Mouse (Mus musculus) forebrain, embryonic 13.5 days (tissue): ENCODE data around the gene Dmbt1. TPM values are rescaled to one million over a fixed set of nuclear protein-coding genes. Genes with fewer than 3 reads are reported as not detected.
"Not testable (repeated sequence)": the region's sequence is repeated elsewhere in the genome, so short reads cannot be mapped to it uniquely, and the experiment has no call there.

Source experiments
- ATAC-seq: fragments of 200-750 bp; cut with Nextera tagmentation; 2 replicates; pipeline ENCODE4 v1.8.0; 2017
- H3K27ac ChIP-seq: fragments of 300-500 bp; sonication (generic); 2 replicates; pipeline ENCODE4 v1.5.1; 2015; ENCODE audit warnings: inconsistent platforms, mild to moderate bottlenecking, moderate library complexity
- H3K27me3 ChIP-seq: fragments of 300-500 bp; sonication (generic); 2 replicates; pipeline ENCODE4 v1.6.1; 2015; ENCODE audit warnings: mild to moderate bottlenecking, inconsistent platforms
- H3K36me3 ChIP-seq: fragments of 300-500 bp; sonication (generic); 2 replicates; pipeline ENCODE4 v1.6.1; 2015; ENCODE audit warnings: mild to moderate bottlenecking, inconsistent platforms; ENCODE audit not compliant: poor library complexity, severe bottlenecking
- H3K4me1 ChIP-seq: fragments of 300-500 bp; sonication (generic); 2 replicates; pipeline ENCODE4 v1.6.1; 2015; ENCODE audit warnings: inconsistent platforms
- H3K4me2 ChIP-seq: fragments of 300-500 bp; sonication (generic); 2 replicates; pipeline ENCODE4 v1.6.1; 2015; ENCODE audit warnings: inconsistent platforms, mild to moderate bottlenecking, moderate library complexity
- H3K4me3 ChIP-seq: fragments of 300-500 bp; sonication (generic); 2 replicates; pipeline ENCODE4 v1.5.1; 2015; ENCODE audit warnings: mild to moderate bottlenecking, inconsistent platforms
- H3K9ac ChIP-seq: fragments of 300-500 bp; sonication (generic); 2 replicates; pipeline ENCODE4 v1.6.1; 2015; ENCODE audit warnings: mild to moderate bottlenecking, inconsistent platforms
- H3K9me3 ChIP-seq: fragments of 300-500 bp; sonication (generic); replicated peaks from 2 replicates; pipeline ENCODE4 v1.6.1; 2016; ENCODE audit warnings: inconsistent platforms
- WGBS: fragments of 180-500 bp; shearing (Covaris S2); methylation state at CpG from one replicate; pipeline ENCODE4 v1.1.7; 2015; 5-methylcytosine and 5-hydroxymethylcytosine counted together
- polyA plus RNA-seq: library from polyadenylated mRNA; unstranded; fragments of >200 nt; fragmentation: Nextera tagmentation; extraction: Ambion mirVana; gene quantifications from 2 replicates; pipeline ENCODE4 v1.2.1, GENCODE M21; 2015

Gene Dmbt1
- polyA plus RNA-seq, 1 experiment from 2014 or later: 0.05 TPM

GRCm38 (mm10) chr7:131007221-131007620 is 24.6 kb upstream of the Dmbt1 start:
- H3K9ac ChIP-seq: no peak overlapping the region
- H3K27me3 ChIP-seq: no peaks in the 10 kb centered on the region
- H3K9me3 ChIP-seq: peaks cover 10% of the 10 kb centered on the region
- WGBS: 100% methylated on average over 2 of the region's 2 CpGs
- no peak for ATAC-seq
- no peaks in the 10 kb centered on the region for H3K36me3 ChIP-seq
- no peak overlapping the region for H3K4me2 ChIP-seq
- H3K4me1 ChIP-seq: no peaks in the 10 kb centered on the region
- H3K27ac ChIP-seq: no peak overlapping the region
- no peak overlapping the region for H3K4me3 ChIP-seq

- Histone ChIP-seq H3K27ac (no peak overlapping the region), H3K9me3 (peaks cover 10% of the 10 kb centered on the region), H3K4me2 (no peak overlapping the region), H3K4me1 (no peaks in the 10 kb centered on the region), H3K4me3 (no peak overlapping the region), H3K36me3 (no peaks in the 10 kb centered on the region), H3K27me3 (no peaks in the 10 kb centered on the region), H3K9ac (no peak overlapping the region)
- ATAC-seq: no peak
- WGBS: 84% methylated on average over 5 of the region's 5 CpGs
Observed at GRCm38 (mm10) chr7:131009178-131009577, 22.7 kb upstream of the Dmbt1 start.

GRCm38 (mm10) chr7:131011901-131012300 is 20.0 kb upstream of the Dmbt1 start:
- 84% methylated on average over 1 of the region's 1 CpGs for WGBS
- Histone ChIP-seq H3K4me2 (no peak overlapping the region), H3K36me3 (no peaks in the 10 kb centered on the region), H3K27ac (no peak overlapping the region), H3K4me1 (no peaks in the 10 kb centered on the region), H3K27me3 (no peaks in the 10 kb centered on the region), H3K9me3 (peaks cover 3% of the 10 kb centered on the region; the same call in 1 of the 2 replicates), H3K4me3 (no peak overlapping the region), H3K9ac (no peak overlapping the region)
- ATAC-seq: no peak

GRCm38 (mm10) chr7:131019181-131019580 is 12.7 kb upstream of the Dmbt1 start:
- Histone ChIP-seq H3K4me3 (no peak overlapping the region), H3K27me3 (no peaks in the 10 kb centered on the region), H3K9me3 (peaks cover 4% of the 10 kb centered on the region; the same call in 1 of the 2 replicates), H3K27ac (no peak overlapping the region), H3K9ac (no peak overlapping the region), H3K4me2 (no peak overlapping the region), H3K4me1 (no peaks in the 10 kb centered on the region), H3K36me3 (no peaks in the 10 kb centered on the region)
- 91% methylated on average over 2 of the region's 2 CpGs for WGBS
- ATAC-seq: no peak

GRCm38 (mm10) chr7:131024807-131025206 is 7.0 kb upstream of the Dmbt1 start:
- 85% methylated on average over 1 of the region's 1 CpGs for WGBS
- Histone ChIP-seq H3K4me1 (0 out of 2 replicates have a peak, but pooled peaks cover 4% of the 10 kb centered on the region), H3K36me3 (no peaks in the 10 kb centered on the region), H3K9ac (no peak overlapping the region), H3K9me3 (no peaks in the 10 kb centered on the region), H3K4me2 (no peak overlapping the region), H3K4me3 (no peak overlapping the region), H3K27me3 (peaks cover 4% of the 10 kb centered on the region; the same call in 1 of the 2 replicates), H3K27ac (no peak overlapping the region)
- ATAC-seq: no peak

- Histone ChIP-seq H3K4me2 (no peak overlapping the region), H3K9me3 (no peaks in the 10 kb centered on the region), H3K27ac (no peak overlapping the region), H3K9ac (no peak overlapping the region), H3K4me3 (no peak overlapping the region), H3K27me3 (peaks cover 4% of the 10 kb centered on the region; the same call in 1 of the 2 replicates), H3K36me3 (no peaks in the 10 kb centered on the region), H3K4me1 (0 out of 2 replicates have a peak, but pooled peaks cover 4% of the 10 kb centered on the region)
- no peak for ATAC-seq
- WGBS: 77% methylated on average over 1 of the region's 1 CpGs
Observed at GRCm38 (mm10) chr7:131027557-131027956, 4.3 kb upstream of the Dmbt1 start.

GRCm38 (mm10) chr7:131036396-131036795 is 4.5 kb downstream of the Dmbt1 start:
- Histone ChIP-seq H3K4me1 (no peaks in the 10 kb centered on the region), H3K36me3 (no peaks in the 10 kb centered on the region), H3K4me2 (no peak overlapping the region), H3K9ac (no peak overlapping the region), H3K9me3 (no peaks in the 10 kb centered on the region), H3K4me3 (no peak overlapping the region), H3K27ac (no peak overlapping the region), H3K27me3 (no peaks in the 10 kb centered on the region)
- WGBS: 88% methylated on average over 3 of the region's 3 CpGs
- ATAC-seq: no peak

- H3K36me3 ChIP-seq: no peaks in the 10 kb centered on the region
- H3K4me2 ChIP-seq: no peak overlapping the region
- H3K4me1 ChIP-seq: no peaks in the 10 kb centered on the region
- 85% methylated on average over 2 of the region's 2 CpGs for WGBS
- ATAC-seq: no peak
- no peak overlapping the region for H3K27ac ChIP-seq
- H3K4me3 ChIP-seq: no peak overlapping the region
- no peaks in the 10 kb centered on the region for H3K9me3 ChIP-seq
- H3K27me3 ChIP-seq: no peaks in the 10 kb centered on the region
- no peak overlapping the region for H3K9ac ChIP-seq
Observed at GRCm38 (mm10) chr7:131037083-131037482, 5.2 kb downstream of the Dmbt1 start.

GRCm38 (mm10) chr7:131040760-131041159 is 8.9 kb downstream of the Dmbt1 start:
- not testable (repeated sequence) for H3K9ac ChIP-seq, H3K9me3 ChIP-seq, H3K27ac ChIP-seq, H3K27me3 ChIP-seq, H3K36me3 ChIP-seq, ATAC-seq, H3K4me1 ChIP-seq, H3K4me2 ChIP-seq, H3K4me3 ChIP-seq
- 85% methylated on average over 8 of the region's 8 CpGs for WGBS

GRCm38 (mm10) chr7:131042657-131043056 is 10.8 kb downstream of the Dmbt1 start:
- ATAC-seq: no peak
- Histone ChIP-seq H3K27me3 (no peaks in the 10 kb centered on the region), H3K4me2 (no peak overlapping the region), H3K36me3 (no peaks in the 10 kb centered on the region), H3K27ac (no peak overlapping the region), H3K4me3 (no peak overlapping the region), H3K4me1 (no peaks in the 10 kb centered on the region), H3K9ac (no peak overlapping the region), H3K9me3 (no peaks in the 10 kb centered on the region)
- 43% methylated on average over 1 of the region's 1 CpGs for WGBS

- not testable (repeated sequence) for H3K9me3 ChIP-seq, H3K27ac ChIP-seq, H3K4me3 ChIP-seq, H3K36me3 ChIP-seq, H3K4me2 ChIP-seq, ATAC-seq, H3K9ac ChIP-seq, H3K27me3 ChIP-seq, H3K4me1 ChIP-seq
- WGBS: 30% methylated on average over 3 of the region's 3 CpGs
Observed at GRCm38 (mm10) chr7:131045258-131045835, 13.5 kb downstream of the Dmbt1 start.

GRCm38 (mm10) chr7:131049829-131050228 is 18.0 kb downstream of the Dmbt1 start:
- not testable (repeated sequence) for H3K27me3 ChIP-seq, ATAC-seq, H3K4me3 ChIP-seq, H3K27ac ChIP-seq, H3K4me1 ChIP-seq, H3K4me2 ChIP-seq, H3K9ac ChIP-seq, H3K9me3 ChIP-seq, H3K36me3 ChIP-seq
- 83% methylated on average over 8 of the region's 8 CpGs for WGBS

- Histone ChIP-seq H3K36me3 (no peaks in the 10 kb centered on the region), H3K4me3 (no peak overlapping the region), H3K4me2 (no peak overlapping the region), H3K9me3 (no peaks in the 10 kb centered on the region), H3K27me3 (no peaks in the 10 kb centered on the region), H3K4me1 (no peaks in the 10 kb centered on the region), H3K27ac (no peak overlapping the region), H3K9ac (no peak overlapping the region)
- no peak for ATAC-seq
Observed at GRCm38 (mm10) chr7:131054808-131055370, 23.0 kb downstream of the Dmbt1 start.
